Mouse (Mus musculus): ENCODE measurements around the gene Gm11172.

GRCm38 (mm10) chr16:10769661-10770060, 43.1 kb upstream of the Gm11172 start:
- TF ChIP-seq TAL1 (IDR thresholded peaks at IDR 0.05; ENCODE audit: low read length) (no peak), GATA1 (IDR thresholded peaks at IDR 0.05; ENCODE audit: low read length) (no peak)
